Mouse (Mus musculus): Measurements from ENCODE around the gene Stxbp4.
A peak's percentile ranks its signal among the peaks of the same experiment; 100 is the strongest.

Stxbp4 gene

DNA sequence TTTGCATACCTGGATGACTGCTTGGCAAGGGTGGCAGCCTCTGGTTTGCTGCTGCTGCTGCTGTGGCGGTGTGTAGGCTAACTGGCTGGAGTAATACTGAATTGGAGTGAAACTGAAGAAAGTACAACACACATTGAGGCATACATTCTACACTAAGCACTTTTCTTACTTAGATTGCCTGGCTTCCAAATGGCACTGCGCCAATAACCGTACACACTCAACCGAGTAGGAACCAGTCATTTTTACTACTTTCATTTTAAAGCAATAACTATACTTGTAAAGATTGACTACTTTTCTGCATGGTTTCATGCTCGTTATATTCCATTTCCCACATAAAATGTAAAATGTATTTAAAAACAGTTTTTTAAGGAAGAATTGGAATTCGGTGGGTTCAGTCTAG lies 11.9 kb upstream of the Stxbp4 start:
- DNase-seq: peak; percentile 30

DNA sequence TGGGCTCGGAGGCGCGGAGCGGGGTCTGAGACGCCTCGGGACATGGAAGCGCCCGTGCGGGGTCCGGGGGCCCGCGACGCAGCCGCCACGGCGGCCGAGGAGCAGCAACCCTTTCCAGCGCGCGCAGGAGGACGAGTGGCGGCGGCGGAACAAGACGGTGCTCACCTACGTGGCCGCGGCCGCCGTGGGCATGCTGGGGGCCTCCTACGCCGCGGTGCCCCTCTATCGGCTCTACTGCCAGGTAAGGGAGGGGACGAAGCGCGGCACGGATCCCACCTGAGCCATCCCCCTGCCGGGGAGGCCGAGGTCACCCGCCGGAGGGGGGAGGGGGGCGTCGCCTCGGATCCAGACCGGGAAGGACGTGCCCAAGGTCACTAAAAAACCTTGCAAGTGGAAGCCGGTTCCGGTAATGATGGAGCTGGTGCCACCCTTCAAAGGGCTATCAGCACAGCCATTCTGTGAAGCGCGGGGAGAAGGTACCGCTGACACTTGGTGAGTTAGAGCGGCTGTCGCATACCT lies 487 bp upstream of the Stxbp4 start:
- no peak for DNase-seq

DNA sequence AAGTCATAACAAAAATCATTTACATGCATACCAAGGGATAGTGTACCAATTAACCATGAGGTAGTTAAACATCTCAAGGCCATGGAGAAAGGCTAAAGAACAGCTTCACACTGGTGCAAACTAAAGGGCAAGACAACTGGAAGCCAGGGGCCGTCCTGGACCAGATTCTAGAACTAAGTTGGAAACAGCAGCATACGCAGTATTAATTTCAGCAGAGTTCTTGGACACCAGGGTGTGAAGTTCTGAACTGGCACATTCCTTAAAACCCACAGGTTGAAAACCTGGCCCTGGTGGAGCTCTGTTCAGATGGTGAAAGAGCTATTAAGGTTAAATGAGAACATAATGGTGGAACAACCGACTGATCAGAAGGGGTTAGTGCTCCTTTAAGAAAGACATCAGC lies 3.2 kb downstream of the Stxbp4 start:
- DNase-seq: no peak

DNA sequence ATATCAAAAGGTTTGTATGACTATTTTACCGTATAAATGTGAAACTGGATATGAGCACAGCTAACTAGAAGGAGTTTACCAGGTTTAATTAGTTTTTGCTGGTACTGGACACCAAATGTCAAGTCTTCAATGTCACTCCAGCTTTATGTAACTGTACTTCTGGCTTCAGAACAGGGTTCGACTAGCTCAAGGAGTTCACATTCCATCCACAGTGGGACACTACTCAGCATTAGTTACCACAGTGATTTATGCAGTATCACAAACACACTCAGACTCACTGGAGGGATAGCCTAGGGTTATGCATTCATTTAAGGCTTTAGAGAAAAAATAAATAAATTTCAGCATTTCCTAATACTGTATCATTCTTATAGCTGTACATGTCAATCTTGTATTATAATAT lies 5.4 kb downstream of the Stxbp4 start:
- DNase-seq: no peak

DNA sequence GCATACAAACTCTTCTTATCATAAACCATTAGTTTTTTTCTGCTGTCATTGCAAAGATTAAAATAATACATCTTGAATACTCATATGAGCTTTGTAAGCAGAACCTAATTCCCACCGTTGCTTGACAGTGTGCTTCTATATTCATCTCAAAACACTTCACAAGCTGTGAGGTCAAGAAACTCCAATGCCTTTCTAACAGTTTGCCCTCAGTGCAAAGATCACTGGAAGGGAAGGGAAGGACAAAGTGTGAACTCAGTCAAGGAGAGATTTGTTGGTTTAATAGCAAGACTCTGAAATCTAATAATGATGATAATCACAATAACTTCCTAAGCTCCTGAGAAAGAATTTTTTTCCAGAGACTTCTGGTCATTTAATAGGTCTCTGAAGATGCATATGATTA lies 10.1 kb downstream of the Stxbp4 start:
- DNase-seq: no peak

DNA sequence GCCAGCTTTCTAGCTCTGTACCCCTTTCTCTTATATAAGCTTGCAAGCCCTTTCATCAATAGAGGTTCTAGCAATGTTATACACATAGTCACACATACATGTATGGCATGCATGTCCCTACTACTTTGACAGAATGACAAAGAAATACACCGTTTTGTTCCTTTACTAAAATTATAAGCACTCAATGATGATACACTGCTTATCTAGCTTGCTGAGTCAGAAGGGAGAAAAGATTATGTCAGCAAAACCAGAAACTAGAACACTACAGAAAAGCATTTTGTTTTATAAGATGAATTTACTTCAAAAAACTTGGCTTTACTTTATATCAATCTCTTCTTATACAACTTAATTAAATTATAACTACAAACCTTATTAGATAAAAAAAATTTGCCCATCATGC lies 12.7 kb downstream of the Stxbp4 start:
- no peak for DNase-seq

DNA sequence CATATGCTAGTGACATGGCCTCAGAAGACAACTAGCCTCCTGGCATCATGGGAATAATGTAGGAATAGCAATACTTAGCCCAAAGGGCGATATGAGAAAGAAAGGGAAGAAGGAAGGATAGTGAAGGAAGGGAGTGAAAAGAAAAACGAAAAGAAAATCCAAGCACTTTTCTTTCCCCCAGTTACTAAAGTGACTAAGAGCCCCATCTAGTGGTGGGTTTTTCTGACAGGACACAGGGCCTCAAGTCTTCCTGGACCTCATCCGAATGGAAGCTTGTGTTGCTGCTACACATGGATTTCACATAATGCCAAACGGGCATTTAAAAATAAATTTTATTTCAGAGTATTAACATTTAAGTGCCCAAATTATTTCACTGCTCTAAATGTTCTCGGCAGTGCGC lies 14.4 kb downstream of the Stxbp4 start:
- DNase-seq: peak; percentile 63

DNA sequence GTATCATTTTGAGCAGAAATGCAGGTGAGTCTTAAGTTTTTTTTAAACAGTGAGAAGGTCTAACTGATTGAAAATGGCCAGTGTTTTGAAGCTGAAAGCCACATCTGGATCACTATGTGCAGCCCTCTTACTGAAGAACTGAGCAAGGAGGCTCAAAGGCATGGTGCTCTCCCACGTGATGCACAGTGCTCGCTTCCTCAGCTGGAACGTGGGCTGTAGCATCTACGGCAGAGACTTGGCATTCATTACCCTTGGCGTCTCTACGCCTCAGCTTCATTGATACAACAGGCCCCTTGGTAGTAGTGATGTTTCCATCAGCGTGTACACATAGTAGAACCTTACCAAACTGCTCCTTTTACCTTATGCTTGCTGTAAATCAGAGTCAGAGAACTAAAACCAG lies 15.4 kb downstream of the Stxbp4 start:
- no peak for DNase-seq

DNA sequence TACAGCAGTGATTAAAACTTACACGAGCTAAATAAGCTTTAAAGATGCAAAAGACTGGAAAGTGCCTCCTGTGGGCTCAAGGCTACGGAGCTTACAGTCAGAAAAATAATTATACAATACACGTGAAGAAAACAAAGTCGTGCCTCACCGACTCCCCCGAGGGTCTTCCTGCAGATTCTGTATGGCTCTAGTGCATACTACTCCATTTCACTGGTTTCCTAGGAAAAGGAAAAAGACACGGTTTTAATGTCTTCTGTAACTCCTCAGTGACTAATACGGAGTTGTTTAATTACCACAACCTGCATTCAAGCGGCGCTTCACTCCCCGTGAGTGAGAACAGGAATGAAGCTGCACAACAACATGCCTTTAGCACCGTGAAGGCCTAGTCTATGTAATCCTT lies 15.8 kb downstream of the Stxbp4 start:
- no peak for DNase-seq

DNA sequence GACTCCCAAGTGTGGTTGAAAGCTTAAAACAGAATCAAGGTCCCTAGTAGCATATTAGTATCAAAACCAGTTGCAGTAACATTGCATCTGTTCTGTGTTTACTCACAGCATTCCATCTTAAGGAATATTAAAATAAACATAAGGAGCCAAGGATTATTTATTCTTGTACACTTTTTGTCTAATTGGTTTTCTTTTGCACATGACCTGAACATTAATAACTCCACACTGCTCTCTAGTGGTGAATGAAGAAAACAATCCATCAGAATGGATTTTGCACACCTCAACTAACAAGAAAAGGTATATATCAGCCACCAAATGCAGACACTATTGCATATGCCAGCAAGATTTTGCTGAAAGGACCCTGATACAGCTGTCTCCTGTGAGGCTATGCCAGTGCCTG lies 21.5 kb downstream of the Stxbp4 start:
- no peak for DNase-seq

DNA sequence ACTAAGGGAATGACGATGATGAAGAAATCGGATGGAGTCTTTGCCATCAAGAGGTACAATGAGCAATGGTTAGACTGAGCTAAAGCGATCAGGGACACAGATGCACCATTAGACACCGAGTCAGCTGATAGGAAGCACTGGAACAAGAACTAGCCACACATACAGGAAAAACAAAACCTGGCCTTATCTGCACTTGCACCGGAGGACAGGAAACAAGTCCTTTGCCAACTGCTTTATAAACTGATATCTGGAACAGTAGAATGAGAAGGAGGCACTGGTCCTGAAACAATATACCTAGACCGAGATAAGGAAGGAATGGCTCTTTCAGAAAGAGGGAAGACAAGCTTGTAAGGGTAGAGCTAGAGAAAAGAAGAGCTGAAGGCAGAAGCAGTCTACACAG lies 23.1 kb downstream of the Stxbp4 start:
- no peak for DNase-seq

DNA sequence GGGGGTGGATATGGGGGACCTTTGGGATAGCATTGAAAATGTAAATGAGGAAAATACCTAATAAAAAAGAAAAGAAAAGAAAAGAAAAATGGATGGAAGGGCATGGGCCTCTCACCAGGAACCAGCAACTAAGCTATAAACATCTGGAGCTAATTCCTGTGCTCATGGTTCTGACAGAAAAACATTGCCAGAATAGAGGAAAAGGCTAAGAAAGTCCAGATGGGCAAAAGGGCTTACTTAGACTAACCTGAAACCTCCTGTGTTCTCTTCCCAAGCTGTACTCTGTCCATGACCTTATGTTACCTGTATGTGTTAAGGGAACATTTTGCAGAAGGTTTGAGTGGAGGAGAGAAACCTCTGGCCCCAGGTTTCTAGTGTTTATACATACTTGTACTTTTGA lies 25.8 kb downstream of the Stxbp4 start:
- DNase-seq: no peak

DNA sequence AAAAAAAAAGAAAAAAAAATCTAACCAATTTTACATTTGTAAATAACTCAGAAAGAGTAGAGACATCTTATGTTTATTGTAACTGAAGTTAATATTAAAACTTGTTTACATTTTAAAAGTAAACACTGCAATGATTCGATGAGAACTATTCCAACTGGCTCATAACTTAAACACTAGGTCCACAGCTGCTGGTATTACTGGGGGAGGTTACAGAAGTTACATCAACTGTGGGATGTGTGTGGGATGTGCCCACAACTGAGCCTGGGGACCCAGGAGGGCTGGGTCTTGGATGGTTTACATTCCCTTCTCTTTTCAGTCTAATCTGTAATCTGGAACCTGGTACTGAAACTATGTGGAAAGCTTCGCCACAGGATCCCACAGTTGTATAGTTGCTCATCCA lies 34.8 kb downstream of the Stxbp4 start:
- DNase-seq: no peak

DNA sequence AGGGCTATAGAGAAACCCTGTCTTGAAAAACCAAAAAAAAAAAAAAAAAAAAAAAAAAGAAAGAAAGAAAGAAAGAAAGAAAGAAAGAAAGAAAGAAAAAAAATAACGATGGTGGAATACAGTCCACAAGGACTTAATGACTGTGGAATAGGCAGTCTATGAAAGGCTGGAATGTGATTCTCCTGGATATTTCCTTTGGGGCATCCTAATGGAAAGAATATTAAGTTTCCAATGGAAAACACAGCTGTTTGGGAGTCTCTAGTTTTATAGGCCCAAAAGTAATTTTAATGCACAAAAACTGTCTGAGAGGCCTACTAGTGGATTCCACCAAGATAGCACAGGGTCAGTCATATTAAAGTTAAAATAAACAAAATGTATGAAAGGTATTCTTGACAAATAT lies 42.1 kb downstream of the Stxbp4 start:
- no peak for DNase-seq

DNA sequence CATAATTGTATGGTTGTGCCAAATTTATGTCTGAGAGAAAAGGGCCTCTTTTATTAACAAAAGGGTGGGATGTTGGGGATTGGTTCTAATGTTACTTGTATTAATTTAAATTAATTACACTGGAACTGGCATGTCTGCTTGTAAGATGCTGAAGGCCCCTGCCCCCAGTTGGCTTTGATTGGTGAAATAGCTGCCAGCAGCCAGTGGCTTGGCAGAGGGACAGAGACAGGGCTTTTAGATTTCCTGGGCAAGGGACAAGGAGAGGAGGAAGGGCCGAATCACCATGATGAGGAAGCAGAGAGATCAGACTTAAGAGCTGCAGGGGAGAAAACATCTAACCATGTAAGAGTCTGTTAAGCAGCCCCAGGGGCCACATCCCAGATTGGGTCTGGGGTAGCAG lies 46.9 kb downstream of the Stxbp4 start:
- DNase-seq: peak; percentile 9

DNA sequence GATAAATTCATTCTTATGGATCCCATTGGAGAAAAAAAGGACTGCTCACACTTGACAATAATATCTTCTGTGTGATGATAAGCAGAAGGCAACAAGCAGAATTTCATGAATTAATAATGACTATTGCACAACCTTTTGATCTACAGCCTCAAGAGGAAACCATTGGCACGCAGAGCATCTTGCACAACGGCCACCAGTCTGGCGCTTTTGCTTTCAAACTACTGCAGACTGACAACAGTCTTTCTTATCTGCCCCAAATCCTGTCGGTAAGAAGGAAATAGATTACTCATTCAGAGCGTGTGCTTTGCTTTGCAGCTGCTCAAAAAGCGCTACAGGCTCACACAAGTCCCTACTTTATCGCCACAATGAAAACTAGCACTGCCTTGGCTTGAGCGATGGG lies 51.7 kb downstream of the Stxbp4 start:
- no peak for DNase-seq

DNA sequence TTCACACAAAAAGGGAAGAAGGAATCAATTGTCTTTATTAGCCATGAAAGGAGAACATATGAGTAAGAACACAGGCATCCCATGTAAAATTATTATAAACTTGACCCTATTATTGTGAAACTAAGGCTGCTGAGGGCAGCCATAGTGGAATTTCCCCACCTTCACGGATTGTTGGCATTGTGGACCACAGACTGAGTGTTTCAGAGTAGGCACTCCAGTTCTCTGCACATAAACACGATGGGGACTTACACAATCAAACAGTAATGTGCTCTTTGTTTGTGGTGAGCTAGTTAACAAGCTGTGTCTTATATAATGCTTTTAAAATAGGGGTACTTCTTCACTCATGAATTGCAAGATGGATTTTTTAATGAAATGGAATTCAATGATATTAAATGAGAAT lies 52.1 kb downstream of the Stxbp4 start:
- DNase-seq: no peak

DNA sequence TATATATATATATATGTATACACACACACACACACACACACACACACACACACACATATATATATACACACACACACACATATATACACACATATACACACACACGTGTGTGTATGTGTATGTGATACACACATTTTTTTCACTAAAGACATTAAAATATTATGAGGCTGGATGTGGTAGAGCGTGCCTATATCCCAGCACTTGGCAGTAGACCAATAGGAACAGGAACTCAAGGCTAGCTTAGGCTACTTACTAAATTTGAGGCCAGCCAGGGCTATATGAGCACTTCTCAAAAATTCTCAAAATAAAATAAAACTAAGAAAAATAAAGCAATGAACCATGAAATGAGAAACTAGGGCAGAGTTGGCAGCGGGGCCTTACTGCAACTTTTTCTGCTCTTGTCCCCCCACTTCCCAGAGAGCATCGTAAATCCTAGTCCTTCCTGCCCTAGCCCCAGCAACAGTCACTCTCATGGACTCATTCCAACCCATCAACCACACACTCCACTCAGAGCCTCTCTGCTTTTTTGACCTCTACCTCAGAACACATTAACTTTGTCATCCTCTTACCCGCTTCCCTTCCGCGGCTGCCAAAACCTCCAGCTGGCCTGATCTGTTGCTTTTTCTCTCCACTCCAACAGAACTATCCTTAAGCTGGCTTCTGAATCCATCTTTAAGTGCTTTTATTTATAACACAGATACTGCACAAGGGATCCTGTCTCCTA lies 60.7 kb downstream of the Stxbp4 start:
- no peak for DNase-seq

DNA sequence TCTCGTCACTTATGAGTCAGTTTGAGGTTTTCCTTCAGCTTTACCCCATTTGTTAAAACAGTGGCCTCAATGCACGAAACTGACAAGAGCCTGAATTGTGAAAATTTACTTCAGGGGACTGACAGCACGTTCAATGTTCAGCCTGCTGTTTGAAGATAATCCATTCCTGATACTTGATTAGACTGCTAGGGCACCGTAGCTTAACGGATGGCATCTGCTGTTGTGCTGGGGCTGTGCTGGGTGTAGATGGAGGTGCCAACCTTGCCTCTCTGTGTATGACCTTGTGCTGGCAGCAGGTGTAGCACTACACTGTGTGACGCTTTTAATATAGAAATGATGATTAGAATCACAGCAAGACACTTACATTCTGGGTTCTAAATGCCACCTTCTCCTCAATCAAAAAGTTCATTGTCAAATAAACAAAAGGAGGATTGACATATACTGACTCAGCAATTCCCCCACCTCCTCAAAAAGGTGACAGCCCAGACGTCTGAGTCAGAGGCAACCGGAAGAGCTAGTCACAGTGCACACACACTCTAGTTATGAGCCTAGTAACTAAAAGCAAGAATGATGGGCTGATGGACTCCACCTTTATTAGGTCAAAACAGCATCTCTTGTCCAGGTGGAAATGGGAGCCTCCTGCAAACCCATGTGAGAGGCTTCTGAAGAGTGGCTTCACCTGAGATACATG lies 61.5 kb downstream of the Stxbp4 start:
- no peak for DNase-seq

DNA sequence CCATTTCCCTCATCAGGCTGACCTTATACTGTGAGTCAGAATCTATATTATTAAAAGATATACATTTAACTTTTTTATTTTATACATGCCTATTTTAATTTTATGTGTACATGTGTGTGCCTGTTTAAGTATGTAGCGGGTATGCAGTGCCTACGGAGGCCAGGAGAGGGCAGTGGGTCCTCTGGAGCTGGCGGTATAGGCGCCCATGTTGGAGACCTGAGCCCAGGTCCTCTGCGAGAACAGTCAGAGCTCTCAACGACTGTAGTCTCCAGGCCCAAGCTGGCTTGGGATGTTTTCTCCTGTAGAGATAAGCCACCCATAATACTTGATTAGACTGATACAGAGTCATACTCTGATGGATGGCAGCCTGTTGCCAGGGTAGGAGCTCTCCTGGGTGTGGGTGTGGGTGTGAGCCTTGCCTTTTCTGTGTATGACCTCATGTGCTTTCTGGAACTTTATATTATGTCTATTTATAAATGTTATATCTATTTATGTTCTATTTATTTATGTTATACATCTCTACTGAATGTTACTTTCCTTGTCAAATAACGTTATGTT lies 62.3 kb downstream of the Stxbp4 start:
- DNase-seq: no peak

DNA sequence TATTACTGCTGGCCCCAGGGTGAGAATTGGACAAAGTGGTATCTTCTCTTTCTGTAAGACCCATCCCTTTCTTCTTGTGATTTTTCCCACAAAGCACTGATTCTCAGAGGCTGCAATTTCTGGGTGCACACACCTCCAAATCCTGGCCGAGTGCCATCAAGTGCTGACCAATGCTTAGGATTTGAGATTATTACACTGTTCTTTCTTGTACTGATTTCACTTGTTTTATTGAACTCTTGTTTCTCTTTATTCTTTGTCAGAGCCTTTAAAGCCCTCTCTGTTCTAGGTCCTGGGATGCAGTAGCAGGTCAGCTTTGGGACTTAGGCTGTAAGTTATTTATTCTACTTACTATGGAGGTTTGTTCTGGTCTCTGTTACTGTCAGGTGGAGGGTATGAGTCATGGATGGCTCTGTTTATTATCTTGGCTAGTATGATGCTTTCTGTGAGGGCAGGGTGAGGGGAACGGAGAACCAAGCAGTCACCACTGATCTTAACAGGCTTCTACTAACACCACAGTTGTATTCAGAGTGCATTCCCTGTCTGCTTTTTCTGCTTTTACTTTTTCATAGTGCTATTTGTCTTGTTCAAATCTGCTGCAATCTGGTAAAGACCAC lies 67.1 kb downstream of the Stxbp4 start:
- no peak for DNase-seq

DNA sequence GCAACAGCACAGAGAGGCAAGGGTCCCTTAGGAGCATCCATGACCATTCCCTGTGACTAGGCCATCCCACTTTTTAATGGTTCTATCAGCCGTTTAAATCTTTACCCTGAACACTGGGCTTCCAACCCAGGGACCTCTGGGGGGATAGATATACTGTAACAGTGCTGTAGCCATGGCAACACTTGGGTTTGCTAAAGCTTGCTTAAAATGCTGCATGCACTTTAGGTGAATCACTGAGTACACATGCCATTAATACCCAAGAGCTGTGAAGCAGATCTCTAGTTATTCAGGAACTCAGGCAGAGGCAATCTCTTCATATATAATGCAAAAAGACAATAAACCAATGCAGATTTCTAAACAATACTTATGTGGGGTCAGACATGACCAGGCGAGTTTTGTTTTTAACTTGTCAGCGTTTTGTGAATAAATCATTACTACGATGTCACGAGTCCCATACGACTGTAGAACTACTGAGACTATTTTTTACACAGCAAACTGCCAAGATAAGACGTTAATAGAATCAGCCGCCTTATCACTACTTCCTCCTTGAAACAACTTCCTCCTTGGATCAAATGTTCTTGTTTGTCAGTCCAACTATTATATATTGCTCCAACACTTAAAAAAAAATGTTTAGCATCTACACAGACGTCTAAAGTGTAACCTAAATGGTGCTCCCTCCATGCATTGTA lies 79.4 kb downstream of the Stxbp4 start:
- no peak for DNase-seq

DNA sequence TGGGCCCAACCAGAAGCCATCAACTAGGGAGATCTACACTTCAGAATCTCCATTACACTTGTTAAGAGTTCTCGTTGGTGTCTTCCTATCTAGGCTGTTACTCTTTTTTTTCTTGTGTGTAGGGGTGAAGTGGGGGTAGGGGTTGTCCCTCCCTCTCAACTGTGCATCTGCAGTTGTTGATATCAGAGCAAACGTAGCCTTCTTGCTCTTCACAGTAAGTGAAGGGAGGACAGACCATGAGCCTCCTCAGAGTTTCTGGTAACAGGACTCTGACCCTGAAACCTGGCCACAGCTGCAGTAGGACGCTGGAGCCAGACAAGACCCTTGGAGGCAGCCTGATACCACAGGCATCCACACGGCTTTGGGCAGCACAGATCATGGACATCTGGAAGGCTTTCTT lies 81.4 kb downstream of the Stxbp4 start:
- no peak for DNase-seq

Data from right cerebral cortex, postnatal 14 days (tissue).